Mouse (Mus musculus) C2C12 (cell line): Measurements from ENCODE around the gene Gm20388.

Experiments used
- CEBPB ChIP-seq: IDR thresholded peaks from one replicate; pipeline ENCODE4 v1.6.1; 2011; ENCODE audit warnings: low read depth, mild to moderate bottlenecking, control low read depth, moderate library complexity
- CTCF ChIP-seq: IDR thresholded peaks from one replicate; pipeline ENCODE4 v1.5.1; 2011; ENCODE audit not compliant: control insufficient read depth, insufficient read depth, insufficient read length
- FOSL1 ChIP-seq: IDR thresholded peaks from one replicate; pipeline ENCODE4 v1.8.0; 2011; ENCODE audit warnings: mild to moderate bottlenecking, low read length; ENCODE audit not compliant: poor library complexity, insufficient read depth, severe bottlenecking
- MAX ChIP-seq: IDR thresholded peaks from one replicate; pipeline ENCODE4 v1.6.1; 2011; ENCODE audit warnings: mild to moderate bottlenecking, control low read depth
- MYOD1 ChIP-seq: IDR thresholded peaks from one replicate; pipeline ENCODE4 v1.6.1; 2011; ENCODE audit warnings: low read depth; ENCODE audit not compliant: control insufficient read depth, insufficient read length
- USF1 ChIP-seq: IDR thresholded peaks from one replicate; pipeline ENCODE4 v1.6.1; 2011; ENCODE audit warnings: low read depth, mild to moderate bottlenecking, control low read depth, moderate library complexity

GRCm38 (mm10) chr8:124151881-124152280 is 4241.2 kb downstream of the Gm20388 start:
- TF ChIP-seq CTCF (no peak), MYOD1 (no peak), CEBPB (no peak), MAX (no peak), USF1 (no peak), FOSL1 (no peak)
